Mouse (Mus musculus): Measurements from ENCODE around the gene Usp34.

DNA sequence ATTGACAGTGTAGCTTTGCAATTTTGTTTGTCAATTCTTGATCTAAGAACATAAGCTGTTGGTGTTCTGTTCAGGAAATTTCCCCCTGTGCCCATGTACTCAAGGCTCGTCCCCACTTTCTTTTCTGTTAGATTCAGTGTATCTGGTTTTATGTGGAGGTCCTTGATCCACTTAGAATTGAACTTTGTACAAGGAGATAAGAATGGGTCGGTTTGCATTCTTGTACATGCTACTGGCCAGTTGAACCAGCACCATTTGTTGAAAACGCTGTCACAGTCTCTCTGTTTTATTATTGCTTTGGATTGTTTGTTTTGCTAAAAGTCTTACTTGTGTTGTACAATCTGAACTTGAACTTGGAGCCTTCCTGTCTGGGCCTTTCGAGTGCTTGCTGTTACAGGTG, 89.9 kb downstream of the Usp34 start:
- TF ChIP-seq CTCF (IDR thresholded peaks at IDR 0.05; ENCODE audit: low read depth): no peak
- TF ChIP-seq EP300 (optimal IDR thresholded peaks at IDR 0.05): no peak

All from stomach, postnatal 0 days (tissue).